Mouse (Mus musculus) stomach, postnatal 0 days (tissue): ENCODE results near the gene Unc119. TPM values are rescaled to one million over a fixed set of nuclear protein-coding genes. Genes with fewer than 3 reads are reported as not detected.
A peak's percentile ranks its signal among the peaks of the same experiment; 100 is the strongest.

ENCODE experiments used
- ATAC-seq: fragments of 200-750 bp; cut with Nextera tagmentation; 2 replicates; pipeline ENCODE4 v1.8.0; 2017; ENCODE audit not compliant: low FRiP score, low TSS enrichment
- DNase-seq: peaks from one replicate; pipeline ENCODE4 v3.0.0-alpha.2; 2016; ENCODE audit warnings: low spot score
- H3K27ac ChIP-seq: fragments of 300-500 bp; sonication (generic); replicated peaks from 2 replicates; pipeline ENCODE4 v1.5.1; 2014; ENCODE audit warnings: mild to moderate bottlenecking, control low read depth
- H3K27me3 ChIP-seq: fragments of 300-500 bp; sonication (generic); 2 replicates; pipeline ENCODE4 v1.6.1; 2014; ENCODE audit warnings: low read length; ENCODE audit not compliant: control insufficient read depth, insufficient read depth
- H3K36me3 ChIP-seq: fragments of 300-500 bp; sonication (generic); 2 replicates; pipeline ENCODE4 v1.6.1; 2014; ENCODE audit warnings: low read length, mixed read lengths; ENCODE audit not compliant: control insufficient read depth, insufficient read depth
- H3K4me1 ChIP-seq: fragments of 300-500 bp; sonication (generic); replicated peaks from 2 replicates; pipeline ENCODE4 v1.6.1; 2014; ENCODE audit warnings: antibody characterized with exemption; ENCODE audit not compliant: control insufficient read depth, insufficient read depth
- H3K4me2 ChIP-seq: fragments of 300-500 bp; sonication (generic); replicated peaks from 2 replicates; pipeline ENCODE4 v1.6.1; 2014; ENCODE audit warnings: low read depth, mild to moderate bottlenecking, control low read depth, moderate library complexity
- H3K4me3 ChIP-seq: fragments of 300-500 bp; sonication (generic); 2 replicates; pipeline ENCODE4 v1.5.1; 2014; ENCODE audit warnings: low read depth, low read length, control low read depth
- H3K9ac ChIP-seq: fragments of 300-500 bp; sonication (generic); 2 replicates; pipeline ENCODE4 v1.6.1; 2014; ENCODE audit warnings: mild to moderate bottlenecking, low read length, control low read depth, mixed read lengths
- H3K9me3 ChIP-seq: fragments of 300-500 bp; sonication (generic); 2 replicates; pipeline ENCODE4 v1.6.1; 2016; ENCODE audit warnings: low read length; ENCODE audit not compliant: control insufficient read depth
- CTCF ChIP-seq: IDR thresholded peaks from 2 replicates; pipeline ENCODE4 v1.5.1; 2016; ENCODE audit warnings: antibody characterized with exemption, low read depth, mild to moderate bottlenecking, moderate library complexity
- EP300 ChIP-seq: optimal IDR thresholded peaks from 2 replicates; pipeline ENCODE3; 2016; ENCODE audit warnings: antibody characterized with exemption
- WGBS: fragments of 180-500 bp; shearing (Covaris S2); extraction: QIAGEN DNeasy Blood & Tissue Kit; methylation state at CpG from one replicate; pipeline ENCODE4 v1.1.7; 2014; 5-methylcytosine and 5-hydroxymethylcytosine counted together
- polyA plus RNA-seq: library from polyadenylated mRNA; unstranded; fragments of >200 nt; fragmentation: Nextera tagmentation; extraction: Ambion mirVana; gene quantifications from 2 replicates; pipeline ENCODE4 v1.2.1, GENCODE M21; 2015

Unc119 gene
- polyA plus RNA-seq, 1 experiment from 2014 or later = 27.9 TPM

DNA sequence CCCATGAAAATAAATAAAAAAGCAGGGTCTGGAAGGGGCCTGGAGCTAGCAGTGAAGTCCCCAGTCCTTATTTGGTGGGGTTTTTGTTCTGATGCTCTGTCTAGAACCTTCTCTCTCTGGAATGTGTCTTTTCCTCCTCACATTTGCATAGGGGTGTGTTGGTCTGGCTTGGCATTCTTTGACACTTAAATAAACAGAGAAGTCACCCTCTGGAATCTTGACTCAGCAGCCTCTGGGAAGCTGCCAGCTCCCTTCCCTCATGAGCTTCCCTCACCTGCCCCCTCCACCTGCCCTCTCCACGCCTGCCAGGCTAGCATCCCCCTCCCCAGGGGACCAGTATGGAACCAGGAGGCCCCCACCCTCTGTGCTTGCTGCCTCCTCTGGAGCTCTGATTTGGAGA is 27.1 kb downstream of the Unc119 start:
- peak; percentile 62 for DNase-seq
- Histone ChIP-seq H3K36me3 (no peaks in the 10 kb centered on the region), H3K4me2 (no peak overlapping the region), H3K27me3 (no peaks in the 10 kb centered on the region), H3K27ac (peak overlapping the region; percentile 24; the same call in 1 of the 2 replicates), H3K9me3 (no peaks in the 10 kb centered on the region), H3K4me1 (no peaks in the 10 kb centered on the region; the same call in 1 of the 2 replicates), H3K4me3 (no peak overlapping the region), H3K9ac (no peak overlapping the region)
- TF ChIP-seq CTCF (no peak), EP300 (no peak)
- peak; percentile 58 for ATAC-seq
- WGBS = 36% methylated on average over 1 of the region's 1 CpGs

DNA sequence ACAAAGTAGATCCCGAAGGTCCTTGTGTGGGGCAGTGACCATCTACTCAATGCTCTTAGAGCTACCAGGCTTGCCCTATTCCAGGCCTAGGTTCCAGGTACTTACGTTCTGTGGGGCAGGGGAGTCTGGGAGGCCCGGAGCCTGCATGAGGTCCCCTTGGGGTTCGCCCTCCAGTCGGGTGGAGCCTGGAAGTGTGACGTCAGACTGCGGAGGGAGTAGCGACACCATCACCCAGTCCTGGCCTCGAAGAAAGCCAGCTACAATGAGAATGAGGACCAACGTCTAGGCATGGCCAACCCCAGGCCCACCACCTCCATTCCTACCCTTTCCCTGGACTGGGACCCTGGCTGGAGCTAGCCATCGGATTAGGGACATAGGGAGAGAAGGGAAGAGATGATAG is 28.4 kb downstream of the Unc119 start:
- Histone ChIP-seq H3K27me3 (no peaks in the 10 kb centered on the region), H3K4me2 (no peak overlapping the region), H3K9me3 (no peaks in the 10 kb centered on the region), H3K4me3 (no peak overlapping the region), H3K9ac (no peak overlapping the region), H3K27ac (no peak overlapping the region), H3K4me1 (no peaks in the 10 kb centered on the region; the same call in 1 of the 2 replicates), H3K36me3 (no peaks in the 10 kb centered on the region)
- no peak for ATAC-seq
- DNase-seq = no peak
- no peak for TF ChIP-seq CTCF
- WGBS = 93% methylated on average over 11 of the region's 11 CpGs

GRCm38 (mm10) chr11:78372166-78372565 is 28.9 kb downstream of the Unc119 start:
- Histone ChIP-seq H3K9ac (no peak overlapping the region), H3K36me3 (no peaks in the 10 kb centered on the region), H3K4me3 (no peak overlapping the region), H3K9me3 (no peaks in the 10 kb centered on the region), H3K27me3 (no peaks in the 10 kb centered on the region), H3K4me1 (no peaks in the 10 kb centered on the region; the same call in 1 of the 2 replicates), H3K27ac (no peak overlapping the region), H3K4me2 (no peak overlapping the region)
- ATAC-seq (no peak), DNase-seq (no peak)
- 77% methylated on average over 3 of the region's 3 CpGs for WGBS
- TF ChIP-seq CTCF (no peak), EP300 (no peak)

DNA sequence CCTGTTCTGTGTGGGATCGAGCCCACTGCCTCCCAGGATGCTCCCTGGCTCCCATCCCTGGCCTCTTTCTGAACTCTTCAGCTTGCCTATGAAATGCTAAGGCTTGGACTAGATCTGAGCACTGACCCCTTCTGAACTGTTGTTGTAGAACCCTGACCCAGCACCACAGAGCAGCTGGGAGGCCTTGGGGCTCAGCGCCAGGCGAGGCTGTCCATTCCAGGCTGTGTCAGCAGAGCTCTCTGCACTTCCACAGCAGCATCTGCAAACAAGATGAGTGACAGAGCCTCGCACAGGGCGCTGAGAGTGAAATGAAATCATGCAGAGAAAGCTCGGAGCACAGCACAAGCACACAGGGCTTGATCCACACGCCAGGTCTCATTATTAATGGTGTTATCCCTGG is 29.3 kb downstream of the Unc119 start:
- ATAC-seq = no peak
- Histone ChIP-seq H3K36me3 (no peaks in the 10 kb centered on the region), H3K4me2 (no peak overlapping the region), H3K9me3 (no peaks in the 10 kb centered on the region), H3K4me1 (no peaks in the 10 kb centered on the region; the same call in 1 of the 2 replicates), H3K4me3 (no peak overlapping the region), H3K27ac (no peak overlapping the region), H3K27me3 (no peaks in the 10 kb centered on the region), H3K9ac (no peak overlapping the region)
- WGBS = 51% methylated on average over 7 of the region's 7 CpGs
- no peak for DNase-seq
- TF ChIP-seq EP300 (no peak), CTCF (no peak)

GRCm38 (mm10) chr11:78374147-78374546 is 30.9 kb downstream of the Unc119 start:
- Histone ChIP-seq H3K4me2 (no peak overlapping the region), H3K27me3 (no peaks in the 10 kb centered on the region), H3K9me3 (no peaks in the 10 kb centered on the region), H3K27ac (no peak overlapping the region), H3K9ac (no peak overlapping the region), H3K36me3 (no peaks in the 10 kb centered on the region), H3K4me1 (no peaks in the 10 kb centered on the region; the same call in 1 of the 2 replicates), H3K4me3 (no peak overlapping the region)
- DNase-seq = no peak
- TF ChIP-seq CTCF (no peak), EP300 (no peak)
- ATAC-seq = no peak
- WGBS = 73% methylated on average over 8 of the region's 8 CpGs

DNA sequence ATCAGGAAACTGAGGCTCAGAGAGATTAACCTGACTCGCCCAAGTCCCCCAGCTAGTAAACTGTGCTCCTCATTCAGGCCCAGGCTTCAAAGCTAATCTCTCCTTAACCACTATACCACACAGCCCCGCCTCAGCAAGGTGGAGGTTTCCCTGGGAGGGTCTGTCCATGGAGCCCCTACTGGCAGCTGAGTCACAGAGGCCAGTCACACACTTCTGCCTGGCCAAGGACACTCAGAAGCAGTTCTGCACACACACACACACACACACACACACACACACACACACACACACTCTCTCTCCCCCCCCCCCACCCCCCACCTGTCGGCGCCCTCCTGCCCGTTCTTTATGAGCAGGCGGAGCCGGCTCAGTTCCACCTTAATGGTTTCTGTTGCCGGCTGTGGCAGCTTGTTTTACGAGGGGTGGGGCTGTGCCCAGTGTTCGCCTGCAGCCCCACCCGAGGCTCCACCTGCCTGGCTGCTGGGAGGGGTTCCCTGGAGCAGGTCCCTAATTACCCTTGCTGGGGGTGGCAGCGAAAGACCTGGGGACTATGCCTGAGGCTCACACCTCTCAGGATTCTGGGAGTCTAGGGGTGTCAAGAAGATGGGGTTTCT is 34.4 kb downstream of the Unc119 start:
- 16% methylated on average over 12 of the region's 12 CpGs for WGBS
- Histone ChIP-seq H3K27ac (no peak overlapping the region), H3K9ac (no peak overlapping the region), H3K4me2 (no peak overlapping the region), H3K4me1 (no peaks in the 10 kb centered on the region), H3K27me3 (no peaks in the 10 kb centered on the region), H3K9me3 (no peaks in the 10 kb centered on the region), H3K4me3 (no peak overlapping the region), H3K36me3 (no peaks in the 10 kb centered on the region)
- TF ChIP-seq CTCF (no peak), EP300 (no peak)
- DNase-seq (peak; percentile 59), ATAC-seq (peak; percentile 62)
